ENCODE assay signal across 10 mouse cellular contexts in genomic region chr16:32666671-32667551, GRCm38 (mm10). TPM values are rescaled to one million over a fixed set of nuclear protein-coding genes. Genes with fewer than 3 reads are reported as not detected.
DNase-seq lines count a peak whose midpoint lies in the region; ATAC-seq and TF ChIP-seq lines count a peak whose summit lies in the region.
"Had no signal": no experiment of that assay in that cellular context is flagged by ENCODE, and none has a peak within 500 bp of the region (broad histone marks: within the 10 kb centered on the region; RNA-seq: fewer than 3 reads in every experiment).

No protein-coding gene starts in this region.

- peak overlapping the region; percentile 61 for H3K9ac ChIP-seq in heart, embryonic 13.5 days
- no peak overlapping the region for H3K9ac ChIP-seq in midbrain, embryonic 13.5 days (replicated peaks)
- no peak overlapping the region for H3K9ac ChIP-seq in hindbrain, postnatal 0 days (replicated peaks; ENCODE audit: low read length)
- no peak overlapping the region for H3K9ac ChIP-seq in stomach, embryonic 16.5 days (ENCODE audit: low read length)

- DNase-seq in heart, adult 8-10 months (ENCODE audit: low spot score), result no peak
- no peak for DNase-seq in midbrain, embryonic 10.5 days (ENCODE audit: low spot score)
- DNase-seq in hindbrain, postnatal 0 days (ENCODE audit: low spot score), result no peak
- DNase-seq in cerebellum, adult 11-12 months, result no peak
- DNase-seq in ovary, postnatal 14 days (ENCODE audit: low spot score), result no peak
- DNase-seq: adrenal gland, postnatal 25 days; left cerebral cortex, postnatal 4 days had no signal

- peak overlapping the region; percentile 84 for H3K27ac ChIP-seq in heart, embryonic 13.5 days (replicated peaks)
- H3K27ac ChIP-seq in midbrain, embryonic 10.5 days (replicated peaks), result peak overlapping the region; percentile 80
- H3K27ac ChIP-seq in midbrain, embryonic 13.5 days, result no peak overlapping the region
- H3K27ac ChIP-seq in hindbrain, postnatal 0 days, result peak overlapping the region; percentile 41; the same call in 1 of the 2 replicates
- peak overlapping the region; percentile 64 for H3K27ac ChIP-seq in stomach, embryonic 16.5 days (ENCODE audit: low read length)

- H3K27me3 ChIP-seq in heart, embryonic 13.5 days (replicated peaks), result no peaks in the 10 kb centered on the region; the same call in 1 of the 2 replicates
- H3K27me3 ChIP-seq in midbrain, embryonic 10.5 days (ENCODE audit: low read depth, poor library complexity, severe bottlenecking), result no peaks in the 10 kb centered on the region
- H3K27me3 ChIP-seq in midbrain, embryonic 13.5 days, result no peaks in the 10 kb centered on the region
- no peaks in the 10 kb centered on the region for H3K27me3 ChIP-seq in hindbrain, postnatal 0 days (ENCODE audit: insufficient read depth, low read length)
- H3K27me3 ChIP-seq in stomach, embryonic 16.5 days (ENCODE audit: control insufficient read depth, insufficient read depth, low read length), result no peaks in the 10 kb centered on the region

- peaks cover 98% of the 10 kb centered on the region for H3K4me1 ChIP-seq in heart, embryonic 13.5 days
- H3K4me1 ChIP-seq in midbrain, embryonic 10.5 days, result peaks cover 61% of the 10 kb centered on the region
- peaks cover 54% of the 10 kb centered on the region for H3K4me1 ChIP-seq in midbrain, embryonic 13.5 days (replicated peaks)
- peaks cover 34% of the 10 kb centered on the region for H3K4me1 ChIP-seq in hindbrain, postnatal 0 days (ENCODE audit: insufficient read depth, low read length)
- peaks cover 44% of the 10 kb centered on the region for H3K4me1 ChIP-seq in stomach, embryonic 16.5 days (ENCODE audit: control insufficient read depth, insufficient read depth, low read length)

- no peaks in the 10 kb centered on the region for H3K9me3 ChIP-seq in heart, embryonic 13.5 days
- no peaks in the 10 kb centered on the region for H3K9me3 ChIP-seq in midbrain, embryonic 10.5 days (replicated peaks)
- no peaks in the 10 kb centered on the region for H3K9me3 ChIP-seq in midbrain, embryonic 13.5 days
- no peaks in the 10 kb centered on the region for H3K9me3 ChIP-seq in hindbrain, postnatal 0 days (ENCODE audit: low read length)
- no peaks in the 10 kb centered on the region for H3K9me3 ChIP-seq in stomach, embryonic 16.5 days (replicated peaks; ENCODE audit: control insufficient read depth, low read length)

- 67% methylated on average over 9 of the region's 9 CpGs for WGBS in heart, embryonic 13.5 days
- 67% methylated on average over 9 of the region's 9 CpGs for whole genome bisulfite sequencing in midbrain, embryonic 10.5 days
- WGBS in midbrain, embryonic 13.5 days, result 65% methylated on average over 9 of the region's 9 CpGs
- WGBS in hindbrain, postnatal 0 days, result 58% methylated on average over 9 of the region's 9 CpGs
- WGBS in stomach, embryonic 16.5 days, result 64% methylated on average over 9 of the region's 9 CpGs

- no peak overlapping the region for H3K4me3 ChIP-seq in heart, embryonic 13.5 days
- 0 out of 2 replicates have a peak overlapping the region, but pooled peaks have one; percentile 16 for H3K4me3 ChIP-seq in midbrain, embryonic 10.5 days
- H3K4me3 ChIP-seq in midbrain, embryonic 13.5 days (replicated peaks), result no peak overlapping the region
- H3K4me3 ChIP-seq in hindbrain, postnatal 0 days (ENCODE audit: low read length), result no peak overlapping the region
- no peak overlapping the region for H3K4me3 ChIP-seq in stomach, embryonic 16.5 days (replicated peaks; ENCODE audit: low read length)

- peaks cover 37% of the 10 kb centered on the region for H3K36me3 ChIP-seq in heart, embryonic 13.5 days
- H3K36me3 ChIP-seq in midbrain, embryonic 10.5 days, result peaks cover 47% of the 10 kb centered on the region
- peaks cover 28% of the 10 kb centered on the region for H3K36me3 ChIP-seq in midbrain, embryonic 13.5 days
- peaks cover 29% of the 10 kb centered on the region for H3K36me3 ChIP-seq in hindbrain, postnatal 0 days (ENCODE audit: insufficient read depth, low read length)
- H3K36me3 ChIP-seq in stomach, embryonic 16.5 days (ENCODE audit: control insufficient read depth, insufficient read depth, low read length), result peaks cover 8% of the 10 kb centered on the region; the same call in 1 of the 2 replicates

- peak overlapping the region; percentile 46 for H3K4me2 ChIP-seq in heart, embryonic 13.5 days
- no peak overlapping the region for H3K4me2 ChIP-seq in midbrain, embryonic 13.5 days (replicated peaks)
- H3K4me2 ChIP-seq in hindbrain, postnatal 0 days (ENCODE audit: low read depth, low read length), result no peak overlapping the region
- no peak overlapping the region for H3K4me2 ChIP-seq in stomach, embryonic 16.5 days (ENCODE audit: low read depth, low read length)

- no peak for ATAC-seq in heart, embryonic 13.5 days (ENCODE audit: extremely low read depth, insufficient number of reproducible peaks, low FRiP score, low TSS enrichment)
- ATAC-seq in midbrain, embryonic 13.5 days, result no peak
- no peak for ATAC-seq in hindbrain, postnatal 0 days
- no peak for ATAC-seq in stomach, embryonic 16.5 days (ENCODE audit: insufficient read depth, low FRiP score)

- TF ChIP-seq CTCF in hindbrain, postnatal 0 days (IDR thresholded peaks at IDR 0.05; ENCODE audit: low read depth), result no peak

RNA-seq across cellular contexts. Expression of gene Tnk2, which starts 23.2 kb away (rescaled TPM):
- polyA plus RNA-seq in heart, embryonic 13.5 days (2015; fragmentation: Nextera tagmentation; extraction: Ambion mirVana), result 7.1 and 8.7 TPM in 2 replicates
- 10 to 100 TPM; 18.6 to 22.6 (median 21.4) TPM for total RNA-seq in heart, adult 8-10 months (2022)
- 8.4 and 9.8 TPM in 2 replicates for polyA plus RNA-seq in midbrain, embryonic 10.5 days (2016; fragmentation: Nextera tagmentation; extraction: Ambion mirVana)
- polyA plus RNA-seq in midbrain, embryonic 13.5 days (2015; fragmentation: Nextera tagmentation; extraction: Ambion mirVana), result 15.6 and 17.7 TPM in 2 replicates
- total RNA-seq in hindbrain, postnatal 0 days (2014; rRNA removed), result 78.2 and 90.5 TPM in 2 replicates
- 18.6 and 19.2 TPM in 2 replicates for polyA plus RNA-seq in hindbrain, postnatal 0 days (2015; fragmentation: Nextera tagmentation; extraction: Ambion mirVana)
- 10.6 TPM in 2 replicates for polyA plus RNA-seq in stomach, embryonic 16.5 days (2015; fragmentation: Nextera tagmentation; extraction: Ambion mirVana)

RNA-seq across cellular contexts. Expression of gene Tfrc, which starts 58.2 kb away (rescaled TPM):
- polyA plus RNA-seq in heart, embryonic 13.5 days (2015; fragmentation: Nextera tagmentation; extraction: Ambion mirVana), result 32.7 and 34.7 TPM in 2 replicates
- total RNA-seq in heart, adult 8-10 months (2022), result 10 to 100 TPM; 21.4 to 53.5 (median 38.0) TPM
- polyA plus RNA-seq in midbrain, embryonic 10.5 days (2016; fragmentation: Nextera tagmentation; extraction: Ambion mirVana), result 68.7 and 71.9 TPM in 2 replicates
- polyA plus RNA-seq in midbrain, embryonic 13.5 days (2015; fragmentation: Nextera tagmentation; extraction: Ambion mirVana), result 35.8 and 45.9 TPM in 2 replicates
- 51.9 and 56.3 TPM in 2 replicates for total RNA-seq in hindbrain, postnatal 0 days (2014; rRNA removed)
- 38.3 and 40.0 TPM in 2 replicates for polyA plus RNA-seq in hindbrain, postnatal 0 days (2015; fragmentation: Nextera tagmentation; extraction: Ambion mirVana)
- polyA plus RNA-seq in stomach, embryonic 16.5 days (2015; fragmentation: Nextera tagmentation; extraction: Ambion mirVana), result 68.3 and 69.7 TPM in 2 replicates
